Mouse (Mus musculus) limb, embryonic 11.5 days (tissue): ENCODE data around the gene Cyp1a1. TPM values are rescaled to one million over a fixed set of nuclear protein-coding genes. Genes with fewer than 3 reads are reported as not detected.
A peak's percentile ranks its signal among the peaks of the same experiment; 100 is the strongest.

ENCODE experiments used
- ATAC-seq: fragments of 200-750 bp; cut with Nextera tagmentation; 2 replicates; pipeline ENCODE4 v1.8.0; 2017; ENCODE audit warnings: low read depth; ENCODE audit not compliant: insufficient number of reproducible peaks, low FRiP score, low TSS enrichment
- DNase-seq: peaks from one replicate; pipeline ENCODE4 v3.0.0-alpha.2; 2015; ENCODE audit warnings: low spot score
- H3K27ac ChIP-seq: fragments of 300-500 bp; sonication (generic); replicated peaks from 2 replicates; pipeline ENCODE4 v1.5.1; 2014; ENCODE audit warnings: low read depth, mild to moderate bottlenecking, low read length
- H3K27me3 ChIP-seq: fragments of 300-500 bp; sonication (generic); 2 replicates; pipeline ENCODE4 v1.6.1; 2014; ENCODE audit warnings: mild to moderate bottlenecking, low read length, mixed read lengths; ENCODE audit not compliant: control insufficient read depth, insufficient read depth
- H3K36me3 ChIP-seq: fragments of 300-500 bp; sonication (generic); 2 replicates; pipeline ENCODE4 v1.6.1; 2014; ENCODE audit warnings: mild to moderate bottlenecking, low read length, moderate library complexity, mixed read lengths; ENCODE audit not compliant: control insufficient read depth, insufficient read depth
- H3K4me1 ChIP-seq: fragments of 300-500 bp; sonication (generic); 2 replicates; pipeline ENCODE4 v1.6.1; 2014; ENCODE audit warnings: low read length, mixed read lengths; ENCODE audit not compliant: control insufficient read depth, insufficient read depth
- H3K4me2 ChIP-seq: fragments of 300-500 bp; sonication (generic); 2 replicates; pipeline ENCODE4 v1.6.1; 2014; ENCODE audit warnings: low read depth, mild to moderate bottlenecking, moderate library complexity; ENCODE audit not compliant: severe bottlenecking
- H3K4me3 ChIP-seq: fragments of 300-500 bp; sonication (generic); 2 replicates; pipeline ENCODE4 v1.5.1; 2014; ENCODE audit warnings: low read depth, low read length
- H3K9ac ChIP-seq: fragments of 300-500 bp; sonication (generic); 2 replicates; pipeline ENCODE4 v1.6.1; 2014; ENCODE audit warnings: mild to moderate bottlenecking, low read length
- H3K9me3 ChIP-seq: fragments of 300-500 bp; sonication (generic); 2 replicates; pipeline ENCODE4 v1.6.1; 2016; ENCODE audit warnings: low read length; ENCODE audit not compliant: control insufficient read depth
- WGBS: fragments of 180-500 bp; shearing (Covaris S2); extraction: QIAGEN DNeasy Blood & Tissue Kit; methylation state at CpG from one replicate; pipeline ENCODE4 v1.1.7; 2014; 5-methylcytosine and 5-hydroxymethylcytosine counted together
- polyA plus RNA-seq: library from polyadenylated mRNA; unstranded; fragments of >200 nt; fragmentation: Nextera tagmentation; extraction: Ambion mirVana; gene quantifications from 2 replicates; pipeline ENCODE4 v1.2.1, GENCODE M21; 2014

The Cyp1a1 gene
- polyA plus RNA-seq, 1 experiment from 2014 or later, result not detected

- WGBS, result 91% methylated on average over 5 of the region's 5 CpGs
- peaks cover 6% of the 10 kb centered on the region; the same call in 1 of the 2 replicates for H3K36me3 ChIP-seq
Observed at GRCm38 (mm10) chr9:57739863-57740262, 52.1 kb downstream of the Cyp1a1 start.

GRCm38 (mm10) chr9:57744462-57745091 is 56.8 kb downstream of the Cyp1a1 start:
- ATAC-seq (no peak), DNase-seq (peak; percentile 52)
- H3K27ac ChIP-seq, result no peak overlapping the region
- no peaks in the 10 kb centered on the region for H3K4me1 ChIP-seq
- WGBS, result 79% methylated on average over 3 of the region's 3 CpGs
- no peaks in the 10 kb centered on the region for H3K9me3 ChIP-seq
- no peak overlapping the region for H3K9ac ChIP-seq
- peaks cover 13% of the 10 kb centered on the region; the same call in 1 of the 2 replicates for H3K36me3 ChIP-seq
- H3K4me3 ChIP-seq, result no peak overlapping the region
- no peak overlapping the region for H3K4me2 ChIP-seq
- H3K27me3 ChIP-seq, result no peaks in the 10 kb centered on the region

More at GRCm38 (mm10) chr9:57739863-57740262, 52.1 kb downstream of the Cyp1a1 start:
- Histone ChIP-seq H3K27ac (no peak overlapping the region), H3K4me3 (no peak overlapping the region), H3K4me1 (no peaks in the 10 kb centered on the region), H3K9ac (no peak overlapping the region), H3K27me3 (no peaks in the 10 kb centered on the region), H3K9me3 (no peaks in the 10 kb centered on the region), H3K4me2 (no peak overlapping the region)
- ATAC-seq (no peak), DNase-seq (no peak)

- Histone ChIP-seq H3K27ac (no peak overlapping the region), H3K4me1 (no peaks in the 10 kb centered on the region), H3K9ac (no peak overlapping the region), H3K4me2 (no peak overlapping the region), H3K36me3 (peaks cover 27% of the 10 kb centered on the region; the same call in 1 of the 2 replicates), H3K27me3 (no peaks in the 10 kb centered on the region), H3K9me3 (no peaks in the 10 kb centered on the region), H3K4me3 (no peak overlapping the region)
- WGBS, result 81% methylated on average over 1 of the region's 1 CpGs
- ATAC-seq, result no peak
- DNase-seq, result no peak
Observed at GRCm38 (mm10) chr9:57747067-57747466, 59.3 kb downstream of the Cyp1a1 start.

- H3K4me2 ChIP-seq, result no peak overlapping the region
- H3K36me3 ChIP-seq, result peaks cover 33% of the 10 kb centered on the region; the same call in 1 of the 2 replicates
- ATAC-seq (no peak), DNase-seq (no peak)
- H3K9ac ChIP-seq, result no peak overlapping the region
- no peak overlapping the region for H3K27ac ChIP-seq
- no peaks in the 10 kb centered on the region for H3K27me3 ChIP-seq
- no peaks in the 10 kb centered on the region for H3K4me1 ChIP-seq
- no peaks in the 10 kb centered on the region for H3K9me3 ChIP-seq
- no peak overlapping the region for H3K4me3 ChIP-seq
- WGBS, result 92% methylated on average over 6 of the region's 6 CpGs
Observed at GRCm38 (mm10) chr9:57748137-57748536, 60.4 kb downstream of the Cyp1a1 start.

- peaks cover 39% of the 10 kb centered on the region; the same call in 1 of the 2 replicates for H3K36me3 ChIP-seq
- WGBS, result 87% methylated on average over 1 of the region's 1 CpGs
- no peak overlapping the region for H3K9ac ChIP-seq
Observed at GRCm38 (mm10) chr9:57748831-57749230, 61.1 kb downstream of the Cyp1a1 start.

GRCm38 (mm10) chr9:57750901-57751300 is 63.2 kb downstream of the Cyp1a1 start:
- Histone ChIP-seq H3K4me2 (no peak overlapping the region), H3K9me3 (no peaks in the 10 kb centered on the region), H3K4me1 (no peaks in the 10 kb centered on the region), H3K27ac (no peak overlapping the region), H3K36me3 (peaks cover 46% of the 10 kb centered on the region), H3K27me3 (no peaks in the 10 kb centered on the region), H3K9ac (no peak overlapping the region), H3K4me3 (no peak overlapping the region)
- no peak for DNase-seq
- no peak for ATAC-seq
- WGBS, result 92% methylated on average over 7 of the region's 7 CpGs

More at GRCm38 (mm10) chr9:57748831-57749230, 61.1 kb downstream of the Cyp1a1 start:
- no peak overlapping the region for H3K4me3 ChIP-seq
- H3K27ac ChIP-seq, result no peak overlapping the region
- DNase-seq, result no peak
- H3K27me3 ChIP-seq, result no peaks in the 10 kb centered on the region
- no peak for ATAC-seq
- no peaks in the 10 kb centered on the region for H3K4me1 ChIP-seq
- no peaks in the 10 kb centered on the region for H3K9me3 ChIP-seq
- no peak overlapping the region for H3K4me2 ChIP-seq

Other genes with a start within 250 kb of the Cyp1a1 start
- gene Ppcdc, start 247.8 kb upstream of the Cyp1a1 start, polyA plus RNA-seq, result 26.5 and 32.2 TPM in 2 replicates
- gene Scamp5, start 219.9 kb upstream of the Cyp1a1 start, polyA plus RNA-seq, result 3.1 and 4.1 TPM in 2 replicates
- gene Rpp25, start 183.9 kb upstream of the Cyp1a1 start, polyA plus RNA-seq, result 0.35 and 0.44 TPM in 2 replicates
- 622 and 641 TPM in 2 replicates for gene Cox5a, start 166.7 kb upstream of the Cyp1a1 start, polyA plus RNA-seq
- 16.8 and 17.8 TPM in 2 replicates for gene Fam219b, start 150.4 kb upstream of the Cyp1a1 start, polyA plus RNA-seq
- 43.5 and 43.8 TPM in 2 replicates for gene Mpi, start 135.2 kb upstream of the Cyp1a1 start, polyA plus RNA-seq
- 44.4 and 44.7 TPM in 2 replicates for gene Scamp2, start 127.0 kb upstream of the Cyp1a1 start, polyA plus RNA-seq
- gene Ulk3, start 98.5 kb upstream of the Cyp1a1 start, polyA plus RNA-seq, result 9.7 and 9.8 TPM in 2 replicates
- not detected in 2 replicates for gene Cplx3, start 81.6 kb upstream of the Cyp1a1 start, polyA plus RNA-seq
- not detected in 2 replicates for gene Lman1l, start 67.2 kb upstream of the Cyp1a1 start, polyA plus RNA-seq
- gene Csk, start 34.3 kb upstream of the Cyp1a1 start, polyA plus RNA-seq, result 33.7 and 34.6 TPM in 2 replicates
- gene Cyp1a2, start 4.2 kb upstream of the Cyp1a1 start, polyA plus RNA-seq, result not detected in 2 replicates
- 29.2 and 31.7 TPM in 2 replicates for gene Edc3, start 20.6 kb downstream of the Cyp1a1 start, polyA plus RNA-seq
- 69.4 and 72.2 TPM in 2 replicates for gene Clk3, start 77.9 kb downstream of the Cyp1a1 start, polyA plus RNA-seq
- 35.8 and 38.9 TPM in 2 replicates for gene Arid3b, start 148.9 kb downstream of the Cyp1a1 start, polyA plus RNA-seq
- gene Ubl7, start 223.1 kb downstream of the Cyp1a1 start, polyA plus RNA-seq, result 122 and 127 TPM in 2 replicates